Mouse (Mus musculus) liver, embryonic 14.5 days (tissue): ENCODE measurements around the gene Dnah3. TPM values are rescaled to one million over a fixed set of nuclear protein-coding genes. Genes with fewer than 3 reads are reported as not detected.

Experiments
- ATAC-seq: fragments of 200-750 bp; cut with Nextera tagmentation; 2 replicates; pipeline ENCODE4 v1.8.0; 2017; ENCODE audit warnings: moderate number of reproducible peaks, mild to moderate bottlenecking, moderate library complexity; ENCODE audit not compliant: insufficient read depth
- DNase-seq, 3 experiments: peaks; one replicate each; pipeline ENCODE4 v3.0.0-alpha.2; 2012 to 2013; ENCODE audit warnings: low read depth in 3 of 3, low spot score in 3 of 3
- H3K27ac ChIP-seq: fragments of 300-500 bp; sonication (generic); 2 replicates; pipeline ENCODE4 v1.5.1; 2014; ENCODE audit warnings: moderate library complexity, mild to moderate bottlenecking, control low read depth, inconsistent platforms
- H3K27me3 ChIP-seq: fragments of 300-500 bp; sonication (generic); 2 replicates; pipeline ENCODE4 v1.6.1; 2014; ENCODE audit warnings: mild to moderate bottlenecking, low read length, moderate library complexity; ENCODE audit not compliant: control insufficient read depth, insufficient read depth
- H3K36me3 ChIP-seq: fragments of 300-500 bp; sonication (generic); replicated peaks from 2 replicates; pipeline ENCODE4 v1.6.1; 2014; ENCODE audit warnings: low read depth; ENCODE audit not compliant: control insufficient read depth, insufficient read depth
- H3K4me1 ChIP-seq, 2 experiments: fragments of 200-500 bp in 1 of 2; fragments of 300-500 bp in 1 of 2; sonication (generic) in 1 of 2; replicated peaks; 2 replicates each; pipeline ENCODE4 v1.6.1; 2012 to 2014; ENCODE audit warnings: antibody characterized with exemption in 1 of 2, inconsistent platforms in 1 of 2, low read length in 1 of 2; ENCODE audit not compliant: control insufficient read depth in 2 of 2, insufficient read depth in 2 of 2
- H3K4me2 ChIP-seq: fragments of 300-500 bp; sonication (generic); 2 replicates; pipeline ENCODE4 v1.6.1; 2014; ENCODE audit warnings: low read depth, mild to moderate bottlenecking, control low read depth, moderate library complexity
- H3K4me3 ChIP-seq, 2 experiments: fragments of 200-500 bp in 1 of 2; fragments of 300-500 bp in 1 of 2; sonication (generic) in 1 of 2; 2 replicates each; pipeline ENCODE4 v1.5.1; 2012 to 2014; ENCODE audit warnings: low read depth in 2 of 2, low read length in 2 of 2, mild to moderate bottlenecking in 2 of 2, control low read depth in 1 of 2, inconsistent platforms in 1 of 2, moderate library complexity in 1 of 2; ENCODE audit not compliant: insufficient read depth in 1 of 2
- H3K9ac ChIP-seq: fragments of 300-500 bp; sonication (generic); replicated peaks from 2 replicates; pipeline ENCODE4 v1.6.1; 2014; ENCODE audit warnings: mild to moderate bottlenecking, control low read depth, moderate library complexity
- H3K9me3 ChIP-seq: fragments of 300-500 bp; sonication (generic); 2 replicates; pipeline ENCODE4 v1.6.1; 2016; ENCODE audit warnings: low read length, mixed read lengths; ENCODE audit not compliant: control insufficient read depth
- CTCF ChIP-seq: IDR thresholded peaks from 2 replicates; pipeline ENCODE4 v1.5.1; 2016; ENCODE audit warnings: antibody characterized with exemption, low read depth, control low read depth
- EP300 ChIP-seq: IDR thresholded peaks from 2 replicates; pipeline ENCODE4 v1.6.1; 2016; ENCODE audit warnings: antibody characterized with exemption, low read depth
- WGBS: fragments of 180-500 bp; shearing (Covaris S2); extraction: QIAGEN DNeasy Blood & Tissue Kit; methylation state at CpG from one replicate; pipeline ENCODE4 v1.1.7; 2014; ENCODE audit not compliant: insufficient replicate concordance; 5-methylcytosine and 5-hydroxymethylcytosine counted together
- polyA plus RNA-seq, 2 experiments: library from polyadenylated mRNA; depleted of rRNA in 1 of 2; stranded (reverse) in 1 of 2; unstranded in 1 of 2; fragments of >200 nt; fragmentation: Nextera tagmentation in 1 of 2; extraction: Ambion mirVana in 1 of 2; gene quantifications; 2 replicates each; pipeline versions ENCODE4 v1.2.1 to v1.2.3; 2012 to 2014

Gene Dnah3
- polyA plus RNA-seq, 2 experiments: not detected

DNA sequence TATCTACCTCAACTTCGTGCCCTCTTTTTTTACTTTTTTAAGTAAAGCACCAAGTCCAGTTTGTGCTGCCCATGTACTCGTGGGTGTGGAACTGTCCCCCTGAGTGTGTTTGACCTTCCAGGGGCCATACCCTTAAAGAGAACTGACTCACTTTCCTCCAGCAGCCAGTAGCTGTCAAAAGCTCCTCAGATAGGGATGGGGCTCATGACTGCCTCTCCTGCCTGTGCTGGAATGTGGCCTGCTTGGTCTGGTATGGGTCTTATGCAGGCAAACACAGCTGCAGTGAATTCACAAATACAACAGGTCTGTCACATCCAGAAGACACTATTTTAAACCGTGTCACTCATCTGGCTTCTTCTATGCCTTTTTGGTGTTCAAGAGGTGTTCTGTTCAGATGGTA, 183.4 kb downstream of the Dnah3 start:
- H3K27me3 ChIP-seq: no peaks in the 10 kb centered on the region
- no peaks in the 10 kb centered on the region for H3K4me1 ChIP-seq
- no peaks in the 10 kb centered on the region for H3K9me3 ChIP-seq
- H3K4me3 ChIP-seq: no peak overlapping the region
- H3K36me3 ChIP-seq: no peaks in the 10 kb centered on the region
- no peak overlapping the region for H3K9ac ChIP-seq
- DNase-seq (no peak), ATAC-seq (no peak)
- TF ChIP-seq CTCF: no peak
- no peak for TF ChIP-seq EP300
- no peak overlapping the region for H3K4me2 ChIP-seq
- 42% methylated on average over 3 of the region's 3 CpGs for WGBS
- H3K27ac ChIP-seq: no peak overlapping the region

DNA sequence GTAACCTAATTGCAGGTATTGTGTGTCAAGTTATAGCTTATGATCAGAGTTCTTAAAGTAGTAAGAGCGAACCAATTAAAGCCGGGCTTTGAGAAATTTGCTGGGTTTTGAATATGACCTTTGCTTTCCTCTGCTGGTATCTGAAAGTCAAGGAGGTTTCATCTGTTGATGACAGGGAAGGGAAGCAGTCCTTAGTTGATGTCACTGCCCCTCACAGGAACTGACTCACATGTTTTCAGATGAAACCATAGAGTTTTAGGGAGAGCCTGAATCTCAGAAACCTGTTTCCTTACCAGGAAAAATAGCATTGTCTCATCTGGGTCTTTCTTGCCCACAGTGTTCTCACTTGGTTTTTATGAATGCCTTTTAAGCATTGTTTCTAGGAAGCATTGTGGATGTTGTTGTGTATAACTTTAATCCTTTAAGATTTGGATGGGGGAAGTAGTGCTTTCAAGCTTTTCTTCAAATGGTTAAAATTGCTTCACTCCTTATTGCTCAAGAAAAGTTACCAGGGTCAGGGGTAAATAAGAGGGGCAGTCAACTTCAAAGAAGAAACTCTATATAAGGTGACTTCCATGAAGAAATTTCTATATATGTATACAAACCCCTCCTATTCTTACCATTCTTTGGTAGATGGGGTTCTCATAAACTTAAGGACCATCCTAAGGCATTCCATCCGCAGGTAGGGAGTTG, 188.4 kb downstream of the Dnah3 start:
- no peaks in the 10 kb centered on the region for H3K36me3 ChIP-seq
- no peaks in the 10 kb centered on the region for H3K9me3 ChIP-seq
- no peak overlapping the region for H3K9ac ChIP-seq
- no peak overlapping the region for H3K4me3 ChIP-seq
- ATAC-seq: no peak
- DNase-seq: no peak
- H3K27me3 ChIP-seq: no peaks in the 10 kb centered on the region
- no peaks in the 10 kb centered on the region for H3K4me1 ChIP-seq
- H3K27ac ChIP-seq: no peak overlapping the region
- TF ChIP-seq CTCF (no peak), EP300 (no peak)
- WGBS: 66% methylated on average over 3 of the region's 3 CpGs
- H3K4me2 ChIP-seq: no peak overlapping the region

GRCm38 (mm10) chr7:119899386-119900057, 195.6 kb downstream of the Dnah3 start:
- Histone ChIP-seq H3K4me1 (peaks cover 15 to 19% of the 10 kb centered on the region in 2 experiments), H3K4me3 (no peak overlapping the region), H3K36me3 (no peaks in the 10 kb centered on the region), H3K9ac (no peak overlapping the region), H3K4me2 (no peak overlapping the region), H3K27ac (no peak overlapping the region), H3K27me3 (no peaks in the 10 kb centered on the region), H3K9me3 (no peaks in the 10 kb centered on the region)
- 12% methylated on average over 3 of the region's 3 CpGs for WGBS
- ATAC-seq (no peak), DNase-seq (no peak)
- no peak for TF ChIP-seq CTCF
- TF ChIP-seq EP300: no peak

- no peak overlapping the region for H3K4me3 ChIP-seq
- ATAC-seq (no peak), DNase-seq (no peak)
- H3K27ac ChIP-seq: no peak overlapping the region
- peaks cover 16 to 20% of the 10 kb centered on the region in 2 experiments for H3K4me1 ChIP-seq
- no peaks in the 10 kb centered on the region for H3K9me3 ChIP-seq
- H3K27me3 ChIP-seq: no peaks in the 10 kb centered on the region
- H3K9ac ChIP-seq: no peak overlapping the region
- no peaks in the 10 kb centered on the region for H3K36me3 ChIP-seq
- TF ChIP-seq CTCF: no peak
- TF ChIP-seq EP300: no peak
- 67% methylated on average over 1 of the region's 1 CpGs for WGBS
- no peak overlapping the region for H3K4me2 ChIP-seq
Observed at GRCm38 (mm10) chr7:119898247-119898856, 196.7 kb downstream of the Dnah3 start.

GRCm38 (mm10) chr7:119897521-119898109, 197.5 kb downstream of the Dnah3 start:
- no peaks in the 10 kb centered on the region for H3K36me3 ChIP-seq
- H3K4me3 ChIP-seq: no peak overlapping the region
- no peak for TF ChIP-seq CTCF
- TF ChIP-seq EP300: no peak
- DNase-seq (no peak), ATAC-seq (no peak)
- no peak overlapping the region for H3K27ac ChIP-seq
- 48% methylated on average over 8 of the region's 8 CpGs for WGBS
- H3K9me3 ChIP-seq: no peaks in the 10 kb centered on the region
- H3K4me1 ChIP-seq: peaks cover 16 to 20% of the 10 kb centered on the region in 2 experiments
- H3K4me2 ChIP-seq: no peak overlapping the region
- H3K27me3 ChIP-seq: no peaks in the 10 kb centered on the region
- no peak overlapping the region for H3K9ac ChIP-seq
